Mouse (Mus musculus): ENCODE data around the gene Gm44502. TPM values are rescaled to one million over a fixed set of nuclear protein-coding genes. Genes with fewer than 3 reads are reported as not detected.

Gm44502 gene
- polyA plus RNA-seq, 1 experiment from 2014 or later, result not detected

DNA sequence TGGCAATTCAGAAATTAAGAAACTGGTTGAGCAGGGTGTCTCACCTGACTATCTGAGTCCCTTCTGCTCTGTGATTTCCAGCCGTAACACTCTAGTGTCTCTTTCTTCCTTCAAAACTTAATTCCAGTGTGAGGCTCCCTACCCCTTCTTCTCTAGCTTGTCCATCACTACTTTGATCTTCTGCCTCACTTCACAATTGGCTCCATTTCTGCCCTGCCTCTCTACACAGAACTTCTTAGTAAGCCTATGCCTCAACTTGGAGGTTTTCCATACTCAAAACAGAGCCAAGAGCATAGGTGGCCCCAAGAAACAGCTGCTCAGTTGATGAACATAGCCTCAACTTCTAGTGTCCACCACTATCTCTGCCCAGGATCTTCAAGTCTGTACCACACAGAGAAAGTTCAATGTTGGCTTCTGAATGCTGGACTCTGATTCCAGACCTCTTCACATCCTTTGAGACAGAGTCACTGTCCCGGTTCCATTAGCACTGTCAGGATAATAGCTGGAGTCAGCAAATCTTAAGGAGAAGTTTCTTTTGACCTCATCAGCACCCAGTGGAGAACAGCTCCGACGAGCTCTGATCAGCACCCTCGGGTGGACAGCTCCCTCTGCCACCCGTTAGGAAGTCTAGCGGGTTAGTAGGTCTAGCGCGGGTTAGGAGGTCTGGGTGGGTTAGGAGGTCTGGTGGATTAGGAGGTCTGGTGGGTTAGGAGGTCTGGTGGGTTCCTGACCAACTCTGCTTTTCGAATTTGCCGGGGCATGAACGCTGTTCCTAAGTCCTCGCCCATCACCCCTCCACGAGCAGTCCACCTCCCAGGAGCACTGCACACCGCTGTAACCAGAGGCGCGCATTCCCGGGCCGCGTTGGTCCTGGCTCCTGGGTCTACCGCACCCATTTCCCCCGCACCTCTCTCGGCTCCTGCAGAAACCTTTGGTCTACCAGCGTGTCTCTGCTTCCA is 23.7 kb upstream of the Gm44502 start:
- Histone ChIP-seq H3K4me3 (ENCODE audit: low read depth, low read length) (peak overlapping the region; percentile 33; the same call in 1 of the 2 replicates), H3K4me1 (replicated peaks; ENCODE audit: control insufficient read depth, insufficient read depth) (0 out of 2 replicates have a peak, but pooled peaks cover 3% of the 10 kb centered on the region), H3K27me3 (ENCODE audit: control insufficient read depth, insufficient read depth, low read length) (no peaks in the 10 kb centered on the region), H3K9ac (ENCODE audit: low read length) (no peak overlapping the region), H3K9me3 (ENCODE audit: control insufficient read depth, low read length) (no peaks in the 10 kb centered on the region), H3K4me2 (replicated peaks; ENCODE audit: low read depth) (peak overlapping the region; percentile 55; the same call in 1 of the 2 replicates), H3K36me3 (ENCODE audit: control insufficient read depth, insufficient read depth, low read length) (no peaks in the 10 kb centered on the region), H3K27ac (replicated peaks) (no peak overlapping the region)
- DNase-seq (ENCODE audit: low spot score) (peak; percentile 82), ATAC-seq (ENCODE audit: low FRiP score, low TSS enrichment) (peak; percentile 62)
- TF ChIP-seq EP300 (optimal IDR thresholded peaks at IDR 0.05), result no peak
- TF ChIP-seq CTCF (IDR thresholded peaks at IDR 0.05; ENCODE audit: low read depth), result 0 out of 2 replicates have a peak, but pooled peaks have one; percentile 9
- 6% methylated on average over 22 of the region's 24 CpGs for WGBS

DNA sequence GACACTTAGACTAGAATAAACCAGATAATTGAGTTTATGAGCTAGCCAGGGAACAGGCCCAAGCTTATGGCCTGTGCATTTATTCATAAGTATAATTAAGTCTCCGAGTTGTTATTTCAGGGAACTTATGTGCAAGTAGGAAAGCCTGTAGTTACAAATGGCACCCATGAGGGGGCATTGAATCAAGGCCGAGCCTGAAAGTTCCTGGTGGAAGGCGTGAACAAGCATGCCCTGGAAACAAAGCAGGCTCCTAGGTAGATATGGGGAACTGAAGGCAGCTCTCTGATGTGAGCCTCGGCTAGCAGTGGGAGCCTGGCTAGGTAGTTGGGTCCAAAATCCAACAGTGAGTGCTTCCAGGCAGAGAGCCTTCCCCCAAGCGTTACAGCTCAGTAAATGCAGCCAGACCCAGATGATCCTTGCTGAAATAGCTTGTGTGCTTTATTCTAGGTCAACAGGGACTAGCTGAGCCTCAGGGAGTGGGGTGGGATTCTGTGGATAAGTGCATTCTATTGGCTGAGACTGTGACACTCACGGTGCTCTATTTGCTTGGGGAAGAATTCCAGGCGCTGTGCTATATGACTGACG is 13.1 kb upstream of the Gm44502 start:
- H3K4me1 ChIP-seq (replicated peaks; ENCODE audit: control insufficient read depth, insufficient read depth), result no peaks in the 10 kb centered on the region
- no peak overlapping the region for H3K9ac ChIP-seq (ENCODE audit: low read length)
- H3K4me2 ChIP-seq (replicated peaks; ENCODE audit: low read depth), result no peak overlapping the region
- TF ChIP-seq CTCF (IDR thresholded peaks at IDR 0.05; ENCODE audit: low read depth), result peak; percentile 58
- no peak for TF ChIP-seq EP300 (optimal IDR thresholded peaks at IDR 0.05)
- H3K4me3 ChIP-seq (ENCODE audit: low read depth, low read length), result no peak overlapping the region
- H3K9me3 ChIP-seq (ENCODE audit: control insufficient read depth, low read length), result no peaks in the 10 kb centered on the region
- no peak overlapping the region for H3K27ac ChIP-seq (replicated peaks)
- DNase-seq (ENCODE audit: low spot score), result no peak
- no peaks in the 10 kb centered on the region for H3K27me3 ChIP-seq (ENCODE audit: control insufficient read depth, insufficient read depth, low read length)
- H3K36me3 ChIP-seq (ENCODE audit: control insufficient read depth, insufficient read depth, low read length), result no peaks in the 10 kb centered on the region
- WGBS, result 29% methylated on average over 8 of the region's 8 CpGs
- ATAC-seq (ENCODE audit: low FRiP score, low TSS enrichment), result no peak; the same call in 1 of the 2 replicates

DNA sequence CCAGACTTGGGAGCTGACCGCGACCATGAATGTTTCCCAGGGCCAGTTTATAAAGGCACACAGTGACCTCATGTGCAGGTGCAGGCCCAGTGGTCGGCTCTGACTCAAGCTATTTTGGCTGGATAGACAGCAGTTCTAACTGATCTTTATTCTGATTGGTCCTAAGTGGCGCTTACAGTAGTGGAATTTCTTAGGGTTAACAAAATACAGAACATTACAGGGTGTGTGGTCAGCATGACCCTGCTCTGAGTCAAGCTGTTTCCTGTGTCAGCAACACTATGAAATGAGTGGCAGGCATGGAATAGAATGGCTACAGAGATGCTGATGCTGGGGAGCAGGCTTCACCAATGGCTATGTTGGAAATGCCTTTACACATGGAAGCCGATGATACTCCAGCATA is 6.4 kb upstream of the Gm44502 start:
- 89% methylated on average over 5 of the region's 5 CpGs for WGBS
- no peak for DNase-seq (ENCODE audit: low spot score)
- Histone ChIP-seq H3K9ac (ENCODE audit: low read length) (no peak overlapping the region), H3K4me1 (replicated peaks; ENCODE audit: control insufficient read depth, insufficient read depth) (no peaks in the 10 kb centered on the region), H3K4me2 (replicated peaks; ENCODE audit: low read depth) (no peak overlapping the region), H3K4me3 (ENCODE audit: low read depth, low read length) (no peak overlapping the region), H3K27me3 (ENCODE audit: control insufficient read depth, insufficient read depth, low read length) (no peaks in the 10 kb centered on the region), H3K9me3 (ENCODE audit: control insufficient read depth, low read length) (no peaks in the 10 kb centered on the region), H3K27ac (replicated peaks) (no peak overlapping the region), H3K36me3 (ENCODE audit: control insufficient read depth, insufficient read depth, low read length) (no peaks in the 10 kb centered on the region)
- TF ChIP-seq EP300 (optimal IDR thresholded peaks at IDR 0.05) (no peak), CTCF (IDR thresholded peaks at IDR 0.05; ENCODE audit: low read depth) (no peak)
- no peak for ATAC-seq (ENCODE audit: low FRiP score, low TSS enrichment)

- Histone ChIP-seq H3K4me1 (replicated peaks; ENCODE audit: control insufficient read depth, insufficient read depth) (no peaks in the 10 kb centered on the region), H3K27ac (replicated peaks) (no peak overlapping the region), H3K27me3 (ENCODE audit: control insufficient read depth, insufficient read depth, low read length) (no peaks in the 10 kb centered on the region), H3K9ac (ENCODE audit: low read length) (no peak overlapping the region), H3K4me3 (ENCODE audit: low read depth, low read length) (no peak overlapping the region), H3K36me3 (ENCODE audit: control insufficient read depth, insufficient read depth, low read length) (no peaks in the 10 kb centered on the region), H3K4me2 (replicated peaks; ENCODE audit: low read depth) (no peak overlapping the region), H3K9me3 (ENCODE audit: control insufficient read depth, low read length) (no peaks in the 10 kb centered on the region)
- TF ChIP-seq CTCF (IDR thresholded peaks at IDR 0.05; ENCODE audit: low read depth) (no peak), EP300 (optimal IDR thresholded peaks at IDR 0.05) (no peak)
- ATAC-seq (ENCODE audit: low FRiP score, low TSS enrichment), result no peak
- WGBS, result 77% methylated on average over 3 of the region's 3 CpGs
- DNase-seq (ENCODE audit: low spot score), result no peak
These were observed 4.6 kb upstream of the Gm44502 start for GRCm38 (mm10) chr15:89434136-89434535.

DNA sequence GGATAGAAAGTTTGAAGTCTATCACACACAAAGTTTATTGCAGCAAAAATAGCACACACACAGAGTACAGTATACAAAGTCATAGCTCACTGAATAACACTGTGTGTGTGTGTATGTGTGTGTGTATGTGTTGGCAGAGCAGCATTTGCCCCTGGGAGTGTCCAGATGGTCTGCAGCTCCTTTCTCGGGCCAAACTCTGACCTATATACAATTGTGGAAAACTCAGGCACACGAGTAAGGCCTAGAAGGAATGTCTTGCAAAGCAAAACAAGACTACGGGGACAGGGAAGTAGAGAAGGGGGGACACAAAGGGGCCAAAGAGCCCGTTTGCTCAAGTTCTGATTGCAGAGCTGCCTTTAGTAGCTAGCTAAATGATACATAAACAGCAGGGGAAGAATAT is 3.5 kb upstream of the Gm44502 start:
- H3K9ac ChIP-seq (ENCODE audit: low read length), result no peak overlapping the region
- DNase-seq (ENCODE audit: low spot score), result no peak
- H3K4me1 ChIP-seq (replicated peaks; ENCODE audit: control insufficient read depth, insufficient read depth), result no peaks in the 10 kb centered on the region
- TF ChIP-seq CTCF (IDR thresholded peaks at IDR 0.05; ENCODE audit: low read depth), result no peak
- TF ChIP-seq EP300 (optimal IDR thresholded peaks at IDR 0.05), result no peak
- no peak for ATAC-seq (ENCODE audit: low FRiP score, low TSS enrichment)
- no peak overlapping the region for H3K4me3 ChIP-seq (ENCODE audit: low read depth, low read length)
- no peak overlapping the region for H3K4me2 ChIP-seq (replicated peaks; ENCODE audit: low read depth)
- no peaks in the 10 kb centered on the region for H3K9me3 ChIP-seq (ENCODE audit: control insufficient read depth, low read length)
- H3K36me3 ChIP-seq (ENCODE audit: control insufficient read depth, insufficient read depth, low read length), result no peaks in the 10 kb centered on the region
- no peak overlapping the region for H3K27ac ChIP-seq (replicated peaks)
- no peaks in the 10 kb centered on the region for H3K27me3 ChIP-seq (ENCODE audit: control insufficient read depth, insufficient read depth, low read length)
- 78% methylated on average over 4 of the region's 4 CpGs for WGBS

- H3K9me3 ChIP-seq (ENCODE audit: control insufficient read depth, low read length), result no peaks in the 10 kb centered on the region
- H3K9ac ChIP-seq (ENCODE audit: low read length), result no peak overlapping the region
- no peaks in the 10 kb centered on the region for H3K4me1 ChIP-seq (replicated peaks; ENCODE audit: control insufficient read depth, insufficient read depth)
- 90% methylated on average over 6 of the region's 6 CpGs for WGBS
- no peak overlapping the region for H3K4me3 ChIP-seq (ENCODE audit: low read depth, low read length)
- no peak overlapping the region for H3K4me2 ChIP-seq (replicated peaks; ENCODE audit: low read depth)
- ATAC-seq (ENCODE audit: low FRiP score, low TSS enrichment) (no peak), DNase-seq (ENCODE audit: low spot score) (no peak)
- no peak overlapping the region for H3K27ac ChIP-seq (replicated peaks)
- no peaks in the 10 kb centered on the region for H3K36me3 ChIP-seq (ENCODE audit: control insufficient read depth, insufficient read depth, low read length)
- no peaks in the 10 kb centered on the region for H3K27me3 ChIP-seq (ENCODE audit: control insufficient read depth, insufficient read depth, low read length)
- TF ChIP-seq CTCF (IDR thresholded peaks at IDR 0.05; ENCODE audit: low read depth), result no peak
- no peak for TF ChIP-seq EP300 (optimal IDR thresholded peaks at IDR 0.05)
These were observed 2.3 kb upstream of the Gm44502 start for GRCm38 (mm10) chr15:89431806-89432205.

All from stomach, postnatal 0 days (tissue).